Mouse (Mus musculus) liver, embryonic 14.5 days (tissue): ENCODE data around the gene Gcgr.

Source experiments
- CTCF ChIP-seq: IDR thresholded peaks from 2 replicates; pipeline ENCODE4 v1.5.1; 2016; ENCODE audit warnings: antibody characterized with exemption, low read depth, control low read depth
- EP300 ChIP-seq: IDR thresholded peaks from 2 replicates; pipeline ENCODE4 v1.6.1; 2016; ENCODE audit warnings: antibody characterized with exemption, low read depth

GRCm38 (mm10) chr11:120538485-120538884, 8.0 kb downstream of the Gcgr start:
- TF ChIP-seq CTCF (no peak), EP300 (no peak)
